Mouse (Mus musculus): ENCODE measurements around the gene Exoc6b. TPM values are rescaled to one million over a fixed set of nuclear protein-coding genes. Genes with fewer than 3 reads are reported as not detected.

Exoc6b gene
- polyA plus RNA-seq, 1 experiment from 2014 or later, result 3.6 TPM

GRCm38 (mm10) chr6:85074996-85075395, 5.7 kb upstream of the Exoc6b start:
- no peak for ATAC-seq (ENCODE audit: low read depth)
- no peaks in the 10 kb centered on the region for H3K4me1 ChIP-seq (ENCODE audit: control insufficient read depth, low read depth, low read length)
- WGBS (ENCODE audit: insufficient replicate concordance), result 22% methylated on average over 2 of the region's 2 CpGs
- H3K36me3 ChIP-seq (ENCODE audit: control insufficient read depth, insufficient read depth), result no peaks in the 10 kb centered on the region
- no peaks in the 10 kb centered on the region for H3K9me3 ChIP-seq (replicated peaks; ENCODE audit: control insufficient read depth, low read length)
- H3K27me3 ChIP-seq (ENCODE audit: control insufficient read depth, insufficient read depth, low read depth, low read length), result no peaks in the 10 kb centered on the region
- H3K9ac ChIP-seq (ENCODE audit: low read depth, low read length), result no peak overlapping the region
- H3K4me3 ChIP-seq (ENCODE audit: low read depth, low read length), result no peak overlapping the region
- no peak overlapping the region for H3K27ac ChIP-seq (ENCODE audit: low read length)
- H3K4me2 ChIP-seq (ENCODE audit: low read depth, low read length), result no peak overlapping the region

DNA sequence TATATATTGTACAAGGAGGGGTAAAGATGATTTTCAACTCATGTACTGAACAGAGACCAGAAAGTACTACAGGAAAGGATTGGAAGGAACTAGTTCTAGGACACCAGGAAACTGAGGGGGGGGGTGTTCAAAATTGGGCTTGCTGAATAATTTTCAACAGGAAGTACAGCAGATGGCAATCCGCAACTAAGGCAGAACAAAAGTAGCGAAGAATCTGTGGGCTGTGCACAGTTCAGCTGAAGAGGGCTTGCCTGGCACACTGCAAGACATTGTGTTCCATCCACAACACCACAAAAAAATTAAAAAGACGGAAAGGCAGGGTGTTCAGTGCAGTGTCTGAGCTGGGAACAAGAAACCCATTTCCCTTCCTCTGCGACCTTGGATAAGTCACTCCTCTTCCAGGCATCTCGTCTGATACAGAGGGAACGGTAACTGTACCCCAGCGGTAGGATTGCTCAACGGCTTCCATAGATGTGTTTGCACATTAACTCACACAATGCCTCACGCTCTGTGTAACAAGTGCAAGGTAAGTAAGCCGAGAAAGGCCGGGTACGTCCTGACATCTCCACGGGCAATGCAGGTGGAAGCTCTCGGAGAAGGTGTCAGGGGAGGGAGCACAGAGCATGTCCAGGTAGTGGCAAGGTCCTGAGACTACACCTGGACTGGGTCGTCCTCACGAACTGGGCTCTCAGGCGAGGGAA, 841 bp downstream of the Exoc6b start:
- H3K4me1 ChIP-seq (ENCODE audit: control insufficient read depth, low read depth, low read length), result peaks cover 7% of the 10 kb centered on the region
- H3K27me3 ChIP-seq (ENCODE audit: control insufficient read depth, insufficient read depth, low read depth, low read length), result peaks cover 8% of the 10 kb centered on the region
- no peaks in the 10 kb centered on the region for H3K9me3 ChIP-seq (replicated peaks; ENCODE audit: control insufficient read depth, low read length)
- H3K4me3 ChIP-seq (ENCODE audit: low read depth, low read length), result peak overlapping the region; percentile 74
- peak; percentile 48 for ATAC-seq (ENCODE audit: low read depth)
- H3K4me2 ChIP-seq (ENCODE audit: low read depth, low read length), result peak overlapping the region; percentile 67
- 2% methylated on average over 17 of the region's 17 CpGs for WGBS (ENCODE audit: insufficient replicate concordance)
- H3K9ac ChIP-seq (ENCODE audit: low read depth, low read length), result peak overlapping the region; percentile 66
- H3K36me3 ChIP-seq (ENCODE audit: control insufficient read depth, insufficient read depth), result no peaks in the 10 kb centered on the region
- H3K27ac ChIP-seq (ENCODE audit: low read length), result no peak overlapping the region; the same call in 1 of the 2 replicates

GRCm38 (mm10) chr6:85057641-85058040, 11.7 kb downstream of the Exoc6b start:
- WGBS (ENCODE audit: insufficient replicate concordance), result 61% methylated on average over 1 of the region's 1 CpGs
- no peak overlapping the region for H3K27ac ChIP-seq (ENCODE audit: low read length)
- no peak overlapping the region for H3K9ac ChIP-seq (ENCODE audit: low read depth, low read length)
- no peak overlapping the region for H3K4me3 ChIP-seq (ENCODE audit: low read depth, low read length)
- no peaks in the 10 kb centered on the region for H3K9me3 ChIP-seq (replicated peaks; ENCODE audit: control insufficient read depth, low read length)
- H3K4me2 ChIP-seq (ENCODE audit: low read depth, low read length), result no peak overlapping the region
- no peak for ATAC-seq (ENCODE audit: low read depth)
- no peaks in the 10 kb centered on the region for H3K36me3 ChIP-seq (ENCODE audit: control insufficient read depth, insufficient read depth)
- H3K4me1 ChIP-seq (ENCODE audit: control insufficient read depth, low read depth, low read length), result no peaks in the 10 kb centered on the region
- no peaks in the 10 kb centered on the region for H3K27me3 ChIP-seq (ENCODE audit: control insufficient read depth, insufficient read depth, low read depth, low read length)

GRCm38 (mm10) chr6:85051109-85051508, 18.2 kb downstream of the Exoc6b start:
- WGBS (ENCODE audit: insufficient replicate concordance), result 27% methylated on average over 4 of the region's 4 CpGs
- Histone ChIP-seq H3K4me1 (ENCODE audit: control insufficient read depth, low read depth, low read length) (no peaks in the 10 kb centered on the region), H3K27me3 (ENCODE audit: control insufficient read depth, insufficient read depth, low read depth, low read length) (no peaks in the 10 kb centered on the region), H3K27ac (ENCODE audit: low read length) (no peak overlapping the region), H3K36me3 (ENCODE audit: control insufficient read depth, insufficient read depth) (no peaks in the 10 kb centered on the region), H3K9me3 (replicated peaks; ENCODE audit: control insufficient read depth, low read length) (no peaks in the 10 kb centered on the region), H3K4me2 (ENCODE audit: low read depth, low read length) (no peak overlapping the region), H3K4me3 (ENCODE audit: low read depth, low read length) (no peak overlapping the region), H3K9ac (ENCODE audit: low read depth, low read length) (no peak overlapping the region)
- no peak for ATAC-seq (ENCODE audit: low read depth)

DNA sequence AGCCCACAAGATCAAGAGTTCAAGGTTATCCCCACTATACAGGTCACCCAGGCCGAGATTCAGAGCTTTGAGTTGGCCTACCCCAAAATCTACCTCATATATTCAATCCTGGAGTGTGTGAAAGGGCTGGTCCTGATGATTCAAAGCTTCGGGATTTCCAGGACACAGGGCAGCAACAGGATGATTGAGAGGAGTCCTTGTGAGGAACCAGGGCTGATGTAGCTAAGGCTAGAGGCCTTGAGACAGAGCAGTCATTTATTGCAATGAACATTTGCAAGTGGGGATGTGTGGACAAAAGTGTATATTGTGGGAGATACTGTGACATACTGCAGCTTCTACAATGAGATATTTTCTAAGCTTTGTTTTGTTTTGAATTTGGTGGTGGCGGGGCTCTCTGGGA, 22.8 kb downstream of the Exoc6b start:
- Histone ChIP-seq H3K4me3 (ENCODE audit: low read depth, low read length) (no peak overlapping the region), H3K36me3 (ENCODE audit: control insufficient read depth, insufficient read depth) (no peaks in the 10 kb centered on the region), H3K9ac (ENCODE audit: low read depth, low read length) (no peak overlapping the region), H3K9me3 (replicated peaks; ENCODE audit: control insufficient read depth, low read length) (no peaks in the 10 kb centered on the region), H3K27me3 (ENCODE audit: control insufficient read depth, insufficient read depth, low read depth, low read length) (no peaks in the 10 kb centered on the region), H3K27ac (ENCODE audit: low read length) (no peak overlapping the region), H3K4me1 (ENCODE audit: control insufficient read depth, low read depth, low read length) (no peaks in the 10 kb centered on the region), H3K4me2 (ENCODE audit: low read depth, low read length) (no peak overlapping the region)
- WGBS (ENCODE audit: insufficient replicate concordance), result 59% methylated on average over 3 of the region's 3 CpGs
- no peak for ATAC-seq (ENCODE audit: low read depth)

GRCm38 (mm10) chr6:85044621-85045152, 24.6 kb downstream of the Exoc6b start:
- H3K27me3 ChIP-seq (ENCODE audit: control insufficient read depth, insufficient read depth, low read depth, low read length), result no peaks in the 10 kb centered on the region
- ATAC-seq (ENCODE audit: low read depth), result no peak
- H3K4me1 ChIP-seq (ENCODE audit: control insufficient read depth, low read depth, low read length), result no peaks in the 10 kb centered on the region
- H3K9ac ChIP-seq (ENCODE audit: low read depth, low read length), result no peak overlapping the region
- no peak overlapping the region for H3K4me2 ChIP-seq (ENCODE audit: low read depth, low read length)
- no peaks in the 10 kb centered on the region for H3K36me3 ChIP-seq (ENCODE audit: control insufficient read depth, insufficient read depth)
- H3K27ac ChIP-seq (ENCODE audit: low read length), result no peak overlapping the region
- WGBS (ENCODE audit: insufficient replicate concordance), result 58% methylated on average over 4 of the region's 4 CpGs
- H3K9me3 ChIP-seq (replicated peaks; ENCODE audit: control insufficient read depth, low read length), result no peaks in the 10 kb centered on the region
- no peak overlapping the region for H3K4me3 ChIP-seq (ENCODE audit: low read depth, low read length)

DNA sequence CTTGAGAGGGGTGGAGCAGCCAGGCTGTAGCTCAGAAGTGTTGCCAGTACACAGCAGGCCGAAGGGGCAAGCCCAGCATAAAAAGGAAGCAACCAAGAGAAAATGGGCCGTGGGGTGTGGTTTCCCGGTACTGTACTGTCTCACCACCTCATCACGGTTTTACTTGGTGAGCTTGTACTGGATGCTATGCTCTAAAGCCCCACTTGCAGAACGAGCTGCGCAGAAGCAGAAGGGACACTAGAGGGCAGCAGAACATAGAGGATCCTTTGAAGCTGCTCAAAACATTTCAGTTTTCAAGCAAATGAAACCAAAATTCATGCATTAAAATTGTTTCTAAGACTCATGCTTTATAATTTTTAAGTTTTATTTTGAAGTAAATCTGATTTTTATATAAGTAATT, 31.6 kb downstream of the Exoc6b start:
- 2% methylated on average over 6 of the region's 6 CpGs for WGBS (ENCODE audit: insufficient replicate concordance)
- Histone ChIP-seq H3K4me1 (ENCODE audit: control insufficient read depth, low read depth, low read length) (no peaks in the 10 kb centered on the region), H3K9ac (ENCODE audit: low read depth, low read length) (no peak overlapping the region), H3K27me3 (ENCODE audit: control insufficient read depth, insufficient read depth, low read depth, low read length) (no peaks in the 10 kb centered on the region), H3K9me3 (replicated peaks; ENCODE audit: control insufficient read depth, low read length) (no peaks in the 10 kb centered on the region), H3K4me3 (ENCODE audit: low read depth, low read length) (no peak overlapping the region), H3K36me3 (ENCODE audit: control insufficient read depth, insufficient read depth) (no peaks in the 10 kb centered on the region), H3K27ac (ENCODE audit: low read length) (no peak overlapping the region), H3K4me2 (ENCODE audit: low read depth, low read length) (no peak overlapping the region)
- no peak for ATAC-seq (ENCODE audit: low read depth)

DNA sequence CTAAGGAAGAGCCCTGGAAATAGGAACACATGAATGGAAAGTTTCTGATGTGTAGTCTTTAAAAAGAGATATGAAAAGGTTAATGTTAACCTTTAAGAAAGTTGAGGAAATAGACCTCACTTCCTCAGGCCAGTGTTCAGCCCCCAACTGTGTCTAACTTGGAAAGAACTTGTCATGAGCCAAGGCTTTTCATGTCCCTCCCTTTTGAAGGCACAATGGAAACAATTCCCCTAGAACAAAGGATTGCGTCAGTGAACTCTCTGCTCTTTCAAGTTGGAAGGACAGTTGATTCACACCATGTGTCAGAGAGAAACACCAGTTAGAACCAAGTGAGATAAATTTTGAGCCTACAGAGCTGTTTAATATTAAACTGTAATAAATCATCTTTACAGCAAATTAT, 39.6 kb downstream of the Exoc6b start:
- Histone ChIP-seq H3K4me3 (ENCODE audit: low read depth, low read length) (no peak overlapping the region), H3K9ac (ENCODE audit: low read depth, low read length) (no peak overlapping the region), H3K27ac (ENCODE audit: low read length) (no peak overlapping the region), H3K4me2 (ENCODE audit: low read depth, low read length) (no peak overlapping the region), H3K36me3 (ENCODE audit: control insufficient read depth, insufficient read depth) (no peaks in the 10 kb centered on the region), H3K27me3 (ENCODE audit: control insufficient read depth, insufficient read depth, low read depth, low read length) (no peaks in the 10 kb centered on the region), H3K4me1 (ENCODE audit: control insufficient read depth, low read depth, low read length) (no peaks in the 10 kb centered on the region), H3K9me3 (replicated peaks; ENCODE audit: control insufficient read depth, low read length) (no peaks in the 10 kb centered on the region)
- 74% methylated on average over 1 of the region's 1 CpGs for WGBS (ENCODE audit: insufficient replicate concordance)
- ATAC-seq (ENCODE audit: low read depth), result no peak

GRCm38 (mm10) chr6:85024403-85024802, 44.9 kb downstream of the Exoc6b start:
- Histone ChIP-seq H3K4me3 (ENCODE audit: low read depth, low read length) (no peak overlapping the region), H3K4me2 (ENCODE audit: low read depth, low read length) (no peak overlapping the region), H3K4me1 (ENCODE audit: control insufficient read depth, low read depth, low read length) (no peaks in the 10 kb centered on the region), H3K27ac (ENCODE audit: low read length) (no peak overlapping the region), H3K9ac (ENCODE audit: low read depth, low read length) (no peak overlapping the region), H3K27me3 (ENCODE audit: control insufficient read depth, insufficient read depth, low read depth, low read length) (no peaks in the 10 kb centered on the region), H3K36me3 (ENCODE audit: control insufficient read depth, insufficient read depth) (no peaks in the 10 kb centered on the region), H3K9me3 (replicated peaks; ENCODE audit: control insufficient read depth, low read length) (no peaks in the 10 kb centered on the region)
- ATAC-seq (ENCODE audit: low read depth), result no peak

Measured in liver, embryonic 16.5 days (tissue).